8 mouse cellular contexts compared by ENCODE assay signal in the genomic region with DNA sequence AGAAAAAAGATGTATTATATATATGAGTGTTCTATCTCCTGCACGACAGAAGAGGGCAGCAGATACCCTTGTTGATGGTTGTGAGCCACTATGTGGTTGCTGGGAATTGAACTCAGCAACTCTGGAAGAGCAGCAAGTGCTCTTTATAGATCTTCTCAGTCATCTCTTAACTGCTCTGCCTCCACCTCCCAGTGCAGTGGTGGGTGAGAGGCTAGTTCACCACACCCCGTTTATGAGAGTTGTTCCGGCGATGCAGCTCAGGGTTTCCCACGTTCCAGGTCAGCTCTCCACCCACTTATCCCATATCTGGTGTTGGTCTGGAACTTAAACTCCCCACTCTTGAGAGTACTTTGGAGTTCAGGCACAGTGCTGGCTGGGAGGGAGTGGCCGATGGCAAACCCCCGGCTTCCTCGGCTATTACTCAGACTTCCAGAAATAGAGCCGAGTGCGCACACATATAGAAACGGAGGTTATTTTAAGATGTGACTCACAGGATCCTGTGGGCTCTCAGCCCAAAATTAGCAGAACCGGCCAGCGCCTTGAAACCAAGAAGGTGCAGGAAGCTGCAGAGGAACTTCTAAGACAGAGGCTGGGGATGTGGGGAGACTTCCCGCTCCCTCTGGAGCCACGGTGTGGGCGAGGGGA. TPM values are rescaled to one million over a fixed set of nuclear protein-coding genes. Genes with fewer than 3 reads are reported as not detected.
DNase-seq lines count a peak whose midpoint lies in the region; ATAC-seq lines count a peak whose summit lies in the region.

No protein-coding gene starts in this region.

- peak overlapping the region; percentile 20 for H3K9ac ChIP-seq in intestine, embryonic 16.5 days (ENCODE audit: low read depth, low read length)
- H3K9ac ChIP-seq in liver, embryonic 11.5 days (ENCODE audit: low read depth, low read length), result peak overlapping the region; percentile 36; the same call in 1 of the 2 replicates

- H3K4me2 ChIP-seq in intestine, embryonic 16.5 days (ENCODE audit: low read depth, low read length), result peak overlapping the region; percentile 57
- peak overlapping the region; percentile 80 for H3K4me2 ChIP-seq in liver, embryonic 11.5 days

- ATAC-seq in intestine, embryonic 16.5 days, result peak; percentile 19; the same call in 1 of the 2 replicates
- no peak for ATAC-seq in liver, embryonic 11.5 days (replicated peaks; ENCODE audit: low FRiP score)

- WGBS in intestine, embryonic 16.5 days, result 5% methylated on average over 16 of the region's 16 CpGs
- 8% methylated on average over 16 of the region's 16 CpGs for WGBS in liver, embryonic 11.5 days

- H3K9me3 ChIP-seq in intestine, embryonic 16.5 days (ENCODE audit: control insufficient read depth, low read length), result no peaks in the 10 kb centered on the region
- H3K9me3 ChIP-seq in liver, embryonic 11.5 days (ENCODE audit: control insufficient read depth, low read length), result no peaks in the 10 kb centered on the region

- DNase-seq in A20 (ENCODE audit: low read depth, low spot score) (peak; percentile 79), MN1 (ENCODE audit: low spot score) (peak; percentile 79)
- peak; percentile 39 for DNase-seq in embryo, embryonic 11 days
- DNase-seq in heart, adult 11 months, result peak; percentile 99
- peak; percentile 46 for DNase-seq in liver, embryonic 11.5 days (ENCODE audit: low spot score)
- DNase-seq in monocyte, adult 2 months (ENCODE audit: low read depth in 1 of 2, low spot score in 2 of 2), result peak; percentile 80 to 85
- peak; percentile 44 for DNase-seq in thymus, postnatal 4 days

- peaks cover 18% of the 10 kb centered on the region for H3K4me1 ChIP-seq in intestine, embryonic 16.5 days (ENCODE audit: control insufficient read depth, insufficient read depth, low read length)
- H3K4me1 ChIP-seq in liver, embryonic 11.5 days (replicated peaks; ENCODE audit: control insufficient read depth, insufficient read depth, low read length), result peaks cover 20% of the 10 kb centered on the region

- H3K36me3 ChIP-seq in intestine, embryonic 16.5 days (ENCODE audit: control insufficient read depth, insufficient read depth, low read length), result no peaks in the 10 kb centered on the region
- no peaks in the 10 kb centered on the region for H3K36me3 ChIP-seq in liver, embryonic 11.5 days (ENCODE audit: control insufficient read depth, insufficient read depth, low read length)

- peak overlapping the region; percentile 41 for H3K4me3 ChIP-seq in intestine, embryonic 16.5 days (ENCODE audit: low read length)
- H3K4me3 ChIP-seq in liver, embryonic 11.5 days (ENCODE audit: low read depth, low read length), result peak overlapping the region; percentile 24

- H3K27ac ChIP-seq in intestine, embryonic 16.5 days (ENCODE audit: low read length), result peak overlapping the region; percentile 86
- peak overlapping the region; percentile 16 for H3K27ac ChIP-seq in liver, embryonic 11.5 days (ENCODE audit: low read depth, low read length)

- no peaks in the 10 kb centered on the region for H3K27me3 ChIP-seq in intestine, embryonic 16.5 days (replicated peaks; ENCODE audit: control insufficient read depth, insufficient read depth, low read length)
- H3K27me3 ChIP-seq in liver, embryonic 11.5 days (replicated peaks; ENCODE audit: control insufficient read depth, insufficient read depth, low read length), result no peaks in the 10 kb centered on the region

RNA-seq across cellular contexts. Expression of a gene that starts 3.7 kb away (rescaled TPM):
- 9.5 and 9.7 TPM in 2 replicates for polyA plus RNA-seq in intestine, embryonic 16.5 days (2015; fragmentation: Nextera tagmentation; extraction: Ambion mirVana)
- 23.9 and 28.2 TPM in 2 replicates for polyA plus RNA-seq in liver, embryonic 11.5 days (2014; fragmentation: Nextera tagmentation; extraction: Ambion mirVana)

RNA-seq across cellular contexts. Expression of a gene that starts 9.2 kb away (rescaled TPM):
- polyA plus RNA-seq in intestine, embryonic 16.5 days (2015; fragmentation: Nextera tagmentation; extraction: Ambion mirVana), result 57.9 and 58.4 TPM in 2 replicates
- polyA plus RNA-seq in liver, embryonic 11.5 days (2014; fragmentation: Nextera tagmentation; extraction: Ambion mirVana), result 53.1 and 53.2 TPM in 2 replicates

RNA-seq across cellular contexts. Expression of a gene that starts 46.7 kb away (rescaled TPM):
- polyA plus RNA-seq in intestine, embryonic 16.5 days (2015; fragmentation: Nextera tagmentation; extraction: Ambion mirVana), result 62.3 and 63.0 TPM in 2 replicates
- polyA plus RNA-seq in liver, embryonic 11.5 days (2014; fragmentation: Nextera tagmentation; extraction: Ambion mirVana), result 116 and 121 TPM in 2 replicates

RNA-seq across cellular contexts. Expression of a gene that starts 47.1 kb away (rescaled TPM):
- 120 and 135 TPM in 2 replicates for polyA plus RNA-seq in intestine, embryonic 16.5 days (2015; fragmentation: Nextera tagmentation; extraction: Ambion mirVana)
- 178 and 188 TPM in 2 replicates for polyA plus RNA-seq in liver, embryonic 11.5 days (2014; fragmentation: Nextera tagmentation; extraction: Ambion mirVana)

RNA-seq across cellular contexts. Expression of a gene that starts 49.3 kb away (rescaled TPM):
- 18.5 and 25.0 TPM in 2 replicates for polyA plus RNA-seq in intestine, embryonic 16.5 days (2015; fragmentation: Nextera tagmentation; extraction: Ambion mirVana)
- polyA plus RNA-seq in liver, embryonic 11.5 days (2014; fragmentation: Nextera tagmentation; extraction: Ambion mirVana), result 5.7 and 6.8 TPM in 2 replicates

Comparison
In these comparisons a context has a peak if more than half of its experiments do, and no peak if none do; other contexts are left out.
1. DNase-seq: peak in every context shown above with its lines; median percentile 99 in heart, adult 11 months; 82 in monocyte, adult 2 months; 79 in A20; 79 in MN1; 46 in liver, embryonic 11.5 days; 44 in thymus, postnatal 4 days; 39 in embryo, embryonic 11 days.